Mouse (Mus musculus): ENCODE results near the gene Wdr81. TPM values are rescaled to one million over a fixed set of nuclear protein-coding genes. Genes with fewer than 3 reads are reported as not detected.
A peak's percentile ranks its signal among the peaks of the same experiment; 100 is the strongest.

The Wdr81 gene
- polyA plus RNA-seq, 1 experiment from 2014 or later: 9.5 TPM

DNA sequence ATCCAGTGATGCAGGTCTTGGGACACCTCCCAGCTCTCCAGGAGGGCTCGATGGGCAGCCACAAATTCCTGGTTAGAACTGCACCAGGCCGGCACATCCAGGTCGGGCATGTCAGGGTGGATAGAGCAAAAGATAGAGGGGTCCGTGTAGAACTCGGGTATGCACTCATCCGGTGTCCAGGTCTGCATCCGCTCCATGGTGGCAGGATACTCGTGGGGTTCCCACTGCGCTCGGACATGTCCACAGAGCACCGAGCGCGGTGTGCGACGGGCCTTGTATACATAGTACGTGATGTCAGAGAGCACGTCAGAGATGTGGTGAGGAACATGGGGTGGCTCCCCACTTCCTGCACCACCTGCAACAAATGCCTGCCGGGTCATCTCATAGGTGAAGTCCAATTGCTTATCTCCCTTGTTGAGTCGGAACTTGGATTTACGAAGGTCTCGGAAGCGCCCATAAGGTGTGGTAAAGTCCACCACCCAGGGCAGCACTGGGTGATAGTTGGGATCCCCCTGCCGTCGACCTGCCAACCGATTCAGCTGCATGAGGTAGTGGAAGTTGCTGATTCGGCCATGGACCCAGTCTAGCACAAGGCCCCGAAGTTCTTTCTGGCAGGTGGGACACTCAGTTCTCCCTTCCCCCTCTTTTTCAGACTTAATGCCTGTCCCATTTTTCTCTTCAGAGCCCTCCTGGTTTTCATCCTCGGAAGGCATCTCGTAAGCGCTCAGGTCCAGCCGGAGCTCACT lies 1.5 kb downstream of the Wdr81 start:
- peak overlapping the region; percentile 84 for H3K9ac ChIP-seq (replicated peaks)
- H3K4me1 ChIP-seq (ENCODE audit: insufficient read depth): peaks cover 68% of the 10 kb centered on the region
- peak overlapping the region; percentile 100 for H3K4me2 ChIP-seq (ENCODE audit: low read depth, low read length)
- 90% methylated on average over 31 of the region's 31 CpGs for WGBS (ENCODE audit: insufficient replicate concordance)
- ATAC-seq (no peak), DNase-seq (no peak)
- no peaks in the 10 kb centered on the region for H3K27me3 ChIP-seq (ENCODE audit: insufficient read depth, low read length)
- peak overlapping the region; percentile 72 for H3K4me3 ChIP-seq (ENCODE audit: low read depth, low read length)
- TF ChIP-seq EP300 (IDR thresholded peaks at IDR 0.05; ENCODE audit: low read depth) (no peak), CTCF (IDR thresholded peaks at IDR 0.05; ENCODE audit: low read depth) (no peak)
- H3K36me3 ChIP-seq (replicated peaks; ENCODE audit: insufficient read depth, low read length): peaks cover 38% of the 10 kb centered on the region
- no peaks in the 10 kb centered on the region for H3K9me3 ChIP-seq (ENCODE audit: low read length)
- 0 out of 2 replicates have a peak overlapping the region, but pooled peaks have one; percentile 82 for H3K27ac ChIP-seq (ENCODE audit: low read depth)

DNA sequence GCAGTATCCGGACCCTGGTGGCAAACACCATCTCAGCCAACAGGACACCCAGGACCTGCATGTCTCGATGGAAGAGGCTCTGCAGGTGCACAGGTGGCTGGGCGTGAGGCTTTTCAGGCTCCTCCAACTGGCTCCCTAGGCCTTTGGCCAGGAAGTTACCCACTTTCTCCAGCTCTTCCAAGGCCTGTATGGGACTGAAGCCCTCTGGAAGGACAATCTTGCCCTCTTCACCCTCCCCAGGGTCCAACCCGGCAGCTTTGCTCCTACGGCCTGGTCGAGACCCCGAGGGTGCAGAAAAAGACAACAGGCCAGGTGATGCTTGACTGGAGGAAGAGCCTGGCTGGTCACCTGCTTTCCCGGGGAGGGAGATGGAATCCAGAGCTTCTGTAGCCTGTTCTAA lies 2.4 kb downstream of the Wdr81 start:
- H3K27me3 ChIP-seq (ENCODE audit: insufficient read depth, low read length): no peaks in the 10 kb centered on the region
- ATAC-seq (no peak), DNase-seq (no peak)
- H3K4me2 ChIP-seq (ENCODE audit: low read depth, low read length): peak overlapping the region; percentile 100
- TF ChIP-seq EP300 (IDR thresholded peaks at IDR 0.05; ENCODE audit: low read depth) (no peak), CTCF (IDR thresholded peaks at IDR 0.05; ENCODE audit: low read depth) (no peak)
- H3K9ac ChIP-seq (replicated peaks): peak overlapping the region; percentile 71
- H3K4me3 ChIP-seq (ENCODE audit: low read depth, low read length): peak overlapping the region; percentile 50; the same call in 1 of the 2 replicates
- H3K4me1 ChIP-seq (ENCODE audit: insufficient read depth): peaks cover 65% of the 10 kb centered on the region
- H3K36me3 ChIP-seq (replicated peaks; ENCODE audit: insufficient read depth, low read length): peaks cover 47% of the 10 kb centered on the region
- H3K9me3 ChIP-seq (ENCODE audit: low read length): no peaks in the 10 kb centered on the region
- 90% methylated on average over 8 of the region's 8 CpGs for WGBS (ENCODE audit: insufficient replicate concordance)
- peak overlapping the region; percentile 7; the same call in 1 of the 2 replicates for H3K27ac ChIP-seq (ENCODE audit: low read depth)

- H3K36me3 ChIP-seq (replicated peaks; ENCODE audit: insufficient read depth, low read length): peaks cover 56% of the 10 kb centered on the region
- no peaks in the 10 kb centered on the region for H3K27me3 ChIP-seq (ENCODE audit: insufficient read depth, low read length)
- H3K27ac ChIP-seq (ENCODE audit: low read depth): peak overlapping the region; percentile 92
- peak overlapping the region; percentile 100 for H3K4me2 ChIP-seq (ENCODE audit: low read depth, low read length)
- no peak; the same call in 1 of the 2 replicates for ATAC-seq
- peaks cover 65% of the 10 kb centered on the region for H3K4me1 ChIP-seq (ENCODE audit: insufficient read depth)
- H3K9me3 ChIP-seq (ENCODE audit: low read length): no peaks in the 10 kb centered on the region
- peak overlapping the region; percentile 50 for H3K4me3 ChIP-seq (ENCODE audit: low read depth, low read length)
- whole genome bisulfite sequencing (ENCODE audit: insufficient replicate concordance): 63% methylated on average over 15 of the region's 15 CpGs
- H3K9ac ChIP-seq (replicated peaks): peak overlapping the region; percentile 71
- DNase-seq: peak; percentile 40
- TF ChIP-seq CTCF (IDR thresholded peaks at IDR 0.05; ENCODE audit: low read depth): no peak
- TF ChIP-seq EP300 (IDR thresholded peaks at IDR 0.05; ENCODE audit: low read depth): no peak
These were observed 3.6 kb downstream of the Wdr81 start for GRCm38 (mm10) chr11:75450936-75451335.

DNA sequence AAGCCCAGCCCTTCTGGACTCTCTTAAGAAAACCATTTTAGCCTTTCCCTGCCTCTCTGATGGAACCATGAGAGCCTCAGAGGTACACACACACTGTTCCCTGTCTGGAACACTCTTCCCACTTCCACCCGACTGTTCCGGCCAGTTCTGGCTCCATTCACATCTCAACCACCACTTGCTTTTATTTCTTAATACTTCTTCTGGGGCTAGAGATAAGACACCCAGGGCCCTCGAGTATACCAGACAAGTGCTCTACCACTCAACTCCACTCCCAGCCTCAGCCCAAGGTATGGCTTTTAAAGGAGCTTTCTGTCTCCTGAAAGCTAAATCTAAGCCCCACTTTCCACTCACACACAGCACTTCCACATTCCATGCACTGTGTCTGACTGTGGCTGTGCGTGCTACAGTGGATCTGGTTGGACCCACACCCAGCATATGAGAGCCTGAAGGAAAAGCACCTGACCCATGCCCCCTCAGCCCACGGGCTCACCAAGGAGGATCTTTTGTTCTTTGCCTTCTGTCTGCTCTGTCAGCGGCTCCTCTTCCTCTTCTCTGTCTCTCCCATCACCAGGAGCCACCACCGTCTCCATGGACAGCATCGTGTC lies 4.1 kb downstream of the Wdr81 start:
- H3K9ac ChIP-seq (replicated peaks): peak overlapping the region; percentile 71
- peak; percentile 63 for ATAC-seq
- H3K27ac ChIP-seq (ENCODE audit: low read depth): peak overlapping the region; percentile 92
- H3K9me3 ChIP-seq (ENCODE audit: low read length): no peaks in the 10 kb centered on the region
- H3K4me1 ChIP-seq (ENCODE audit: insufficient read depth): peaks cover 65% of the 10 kb centered on the region
- no peaks in the 10 kb centered on the region for H3K27me3 ChIP-seq (ENCODE audit: insufficient read depth, low read length)
- 54% methylated on average over 8 of the region's 8 CpGs for WGBS (ENCODE audit: insufficient replicate concordance)
- H3K4me2 ChIP-seq (ENCODE audit: low read depth, low read length): peak overlapping the region; percentile 100
- peak overlapping the region; percentile 50 for H3K4me3 ChIP-seq (ENCODE audit: low read depth, low read length)
- TF ChIP-seq EP300 (IDR thresholded peaks at IDR 0.05; ENCODE audit: low read depth): peak; percentile 84
- TF ChIP-seq CTCF (IDR thresholded peaks at IDR 0.05; ENCODE audit: low read depth): no peak
- H3K36me3 ChIP-seq (replicated peaks; ENCODE audit: insufficient read depth, low read length): peaks cover 62% of the 10 kb centered on the region
- peak; percentile 37 for DNase-seq

GRCm38 (mm10) chr11:75449695-75450094 lies 4.8 kb downstream of the Wdr81 start:
- H3K9ac ChIP-seq (replicated peaks): peak overlapping the region; percentile 71
- H3K9me3 ChIP-seq (ENCODE audit: low read length): no peaks in the 10 kb centered on the region
- peak; percentile 49 for ATAC-seq
- H3K4me1 ChIP-seq (ENCODE audit: insufficient read depth): peaks cover 59% of the 10 kb centered on the region
- TF ChIP-seq EP300 (IDR thresholded peaks at IDR 0.05; ENCODE audit: low read depth) (peak; percentile 66; the same call in 1 of the 2 replicates), CTCF (IDR thresholded peaks at IDR 0.05; ENCODE audit: low read depth) (no peak)
- H3K27ac ChIP-seq (ENCODE audit: low read depth): peak overlapping the region; percentile 92
- H3K4me2 ChIP-seq (ENCODE audit: low read depth, low read length): peak overlapping the region; percentile 100
- H3K27me3 ChIP-seq (ENCODE audit: insufficient read depth, low read length): no peaks in the 10 kb centered on the region
- H3K4me3 ChIP-seq (ENCODE audit: low read depth, low read length): peak overlapping the region; percentile 50
- peaks cover 69% of the 10 kb centered on the region for H3K36me3 ChIP-seq (replicated peaks; ENCODE audit: insufficient read depth, low read length)
- peak; percentile 87 for DNase-seq
- WGBS (ENCODE audit: insufficient replicate concordance): 46% methylated on average over 6 of the region's 7 CpGs

DNA sequence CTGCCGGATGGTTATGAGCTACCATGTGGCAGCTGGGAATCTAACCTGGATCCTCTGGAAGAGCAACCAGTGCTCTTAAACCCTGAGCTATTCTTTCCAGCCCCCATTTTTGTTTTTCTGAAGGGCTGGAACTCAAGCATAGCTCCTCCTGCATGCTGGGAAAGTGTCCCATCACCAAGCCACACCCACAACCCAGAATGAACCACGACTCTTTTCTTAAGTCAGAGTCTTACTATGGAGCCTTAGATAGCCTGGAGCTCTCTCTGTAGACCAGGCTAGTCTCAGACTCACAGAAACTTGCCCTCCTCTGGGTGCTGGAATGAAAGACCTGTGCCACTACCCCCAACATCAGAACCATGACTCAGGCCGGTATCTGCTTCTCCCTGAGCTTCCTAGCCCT lies 5.9 kb downstream of the Wdr81 start:
- WGBS (ENCODE audit: insufficient replicate concordance): 50% methylated on average over 3 of the region's 3 CpGs
- DNase-seq (peak; percentile 19), ATAC-seq (no peak)
- Histone ChIP-seq H3K4me2 (ENCODE audit: low read depth, low read length) (peak overlapping the region; percentile 100), H3K9ac (replicated peaks) (peak overlapping the region; percentile 71), H3K36me3 (replicated peaks; ENCODE audit: insufficient read depth, low read length) (peaks cover 78% of the 10 kb centered on the region), H3K27me3 (ENCODE audit: insufficient read depth, low read length) (no peaks in the 10 kb centered on the region), H3K4me1 (ENCODE audit: insufficient read depth) (peaks cover 52% of the 10 kb centered on the region), H3K9me3 (ENCODE audit: low read length) (no peaks in the 10 kb centered on the region), H3K27ac (ENCODE audit: low read depth) (peak overlapping the region; percentile 92), H3K4me3 (ENCODE audit: low read depth, low read length) (peak overlapping the region; percentile 50)
- TF ChIP-seq EP300 (IDR thresholded peaks at IDR 0.05; ENCODE audit: low read depth): no peak
- TF ChIP-seq CTCF (IDR thresholded peaks at IDR 0.05; ENCODE audit: low read depth): no peak
